In the genomic region with DNA sequence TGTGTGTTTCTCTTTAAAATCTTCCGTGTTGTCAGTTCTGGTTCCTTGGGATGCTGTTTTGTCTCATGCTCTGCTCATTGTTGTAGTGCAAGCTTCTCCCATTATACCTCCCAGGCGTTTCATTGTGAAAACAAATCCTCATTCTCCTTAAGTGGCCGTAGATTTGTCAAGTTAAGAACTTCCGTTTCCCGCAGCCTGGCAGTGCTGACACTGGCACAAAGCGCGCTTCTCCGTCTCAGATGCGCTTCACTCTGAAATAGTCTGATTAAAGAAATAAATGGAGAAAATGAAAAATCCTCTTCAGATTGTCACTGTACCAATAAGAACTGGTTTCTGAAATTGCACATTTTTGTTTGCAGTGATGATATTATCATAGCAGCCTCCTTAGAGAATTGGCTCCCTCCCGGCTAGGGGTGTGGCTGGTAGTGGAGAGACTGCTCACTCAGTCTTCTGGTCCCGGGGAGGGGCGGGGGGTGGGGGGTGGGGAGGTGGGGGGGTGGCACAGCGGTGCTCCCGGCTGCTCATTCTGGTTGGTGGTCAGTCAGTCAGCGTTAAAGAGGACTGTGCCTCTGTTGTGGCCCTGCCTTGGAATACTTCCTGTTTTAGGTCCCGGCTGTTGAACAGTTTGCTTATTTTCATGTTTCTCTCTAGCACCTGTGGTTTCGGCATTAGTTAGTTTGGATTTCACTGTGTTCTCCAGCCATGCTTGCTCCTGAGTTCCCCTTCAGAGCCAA, we compare ENCODE assay signal across 13 mouse cellular contexts. TPM values are rescaled to one million over a fixed set of nuclear protein-coding genes. Genes with fewer than 3 reads are reported as not detected.
DNase-seq lines count a peak whose midpoint lies in the region; ATAC-seq and TF ChIP-seq lines count a peak whose summit lies in the region.
"Had no signal": no experiment of that assay in that cellular context is flagged by ENCODE, and none has a peak within 500 bp of the region (broad histone marks: within the 10 kb centered on the region; RNA-seq: fewer than 3 reads in every experiment).

No protein-coding gene starts in this region.

- peaks cover 52% of the 10 kb centered on the region for H3K36me3 ChIP-seq in limb, embryonic 13.5 days
- peaks cover 62% of the 10 kb centered on the region for H3K36me3 ChIP-seq in limb, embryonic 10.5 days
- peaks cover 24% of the 10 kb centered on the region for H3K36me3 ChIP-seq in hindbrain, embryonic 12.5 days
- H3K36me3 ChIP-seq in midbrain, postnatal 0 days (ENCODE audit: insufficient read depth, low read length) = peaks cover 6% of the 10 kb centered on the region; the same call in 1 of the 2 replicates

- no peak overlapping the region for H3K4me3 ChIP-seq in limb, embryonic 13.5 days
- no peak overlapping the region for H3K4me3 ChIP-seq in limb, embryonic 10.5 days
- H3K4me3 ChIP-seq in brown adipose tissue, adult 24 weeks (ENCODE audit: insufficient read depth, low read depth, low read length) = no peak overlapping the region
- H3K4me3 ChIP-seq in hindbrain, embryonic 12.5 days = no peak overlapping the region
- H3K4me3 ChIP-seq in midbrain, postnatal 0 days (ENCODE audit: low read depth, low read length) = peak overlapping the region; percentile 1; the same call in 1 of the 2 replicates

- H3K27me3 ChIP-seq in limb, embryonic 13.5 days = no peaks in the 10 kb centered on the region
- no peaks in the 10 kb centered on the region for H3K27me3 ChIP-seq in limb, embryonic 10.5 days (ENCODE audit: low read depth, poor library complexity, severe bottlenecking)
- no peaks in the 10 kb centered on the region for H3K27me3 ChIP-seq in hindbrain, embryonic 12.5 days
- H3K27me3 ChIP-seq in midbrain, postnatal 0 days (ENCODE audit: insufficient read depth, low read length) = no peaks in the 10 kb centered on the region

- no peak for TF ChIP-seq CTCF in midbrain, postnatal 0 days (IDR thresholded peaks at IDR 0.05)

- no peaks in the 10 kb centered on the region for H3K4me1 ChIP-seq in limb, embryonic 13.5 days
- no peaks in the 10 kb centered on the region for H3K4me1 ChIP-seq in limb, embryonic 10.5 days
- H3K4me1 ChIP-seq in brown adipose tissue, adult 24 weeks (ENCODE audit: control insufficient read depth, insufficient read depth, insufficient read length, low read length) = no peaks in the 10 kb centered on the region
- H3K4me1 ChIP-seq in hindbrain, embryonic 12.5 days = peaks cover 14% of the 10 kb centered on the region
- H3K4me1 ChIP-seq in midbrain, postnatal 0 days (ENCODE audit: insufficient read depth, low read length) = no peaks in the 10 kb centered on the region; the same call in 1 of the 2 replicates

- H3K9me3 ChIP-seq in limb, embryonic 13.5 days = no peaks in the 10 kb centered on the region
- H3K9me3 ChIP-seq in limb, embryonic 10.5 days (replicated peaks) = no peaks in the 10 kb centered on the region
- no peaks in the 10 kb centered on the region for H3K9me3 ChIP-seq in hindbrain, embryonic 12.5 days (replicated peaks)
- H3K9me3 ChIP-seq in midbrain, postnatal 0 days (ENCODE audit: low read length) = no peaks in the 10 kb centered on the region

- 0 out of 2 replicates have a peak overlapping the region, but pooled peaks have one; percentile 28 for H3K27ac ChIP-seq in limb, embryonic 13.5 days
- H3K27ac ChIP-seq in limb, embryonic 10.5 days = no peak overlapping the region
- H3K27ac ChIP-seq in brown adipose tissue, adult 24 weeks (replicated peaks; ENCODE audit: low read depth, low read length) = 0 out of 2 replicates have a peak overlapping the region, but pooled peaks have one; percentile 40
- H3K27ac ChIP-seq in hindbrain, embryonic 12.5 days = 0 out of 2 replicates have a peak overlapping the region, but pooled peaks have one; percentile 17
- H3K27ac ChIP-seq in midbrain, postnatal 0 days (ENCODE audit: low read depth, low read length) = no peak overlapping the region

- WGBS in limb, embryonic 13.5 days = 74% methylated on average over 17 of the region's 17 CpGs
- 86% methylated on average over 17 of the region's 17 CpGs for WGBS in limb, embryonic 10.5 days
- 56% methylated on average over 16 of the region's 17 CpGs for WGBS in hindbrain, embryonic 12.5 days
- 21% methylated on average over 17 of the region's 17 CpGs for WGBS in midbrain, postnatal 0 days

- no peak overlapping the region for H3K4me2 ChIP-seq in limb, embryonic 13.5 days (replicated peaks)
- H3K4me2 ChIP-seq in hindbrain, embryonic 12.5 days (replicated peaks) = peak overlapping the region; percentile 13; the same call in 1 of the 2 replicates
- H3K4me2 ChIP-seq in midbrain, postnatal 0 days (ENCODE audit: low read depth, low read length, poor library complexity, severe bottlenecking) = peak overlapping the region; percentile 23

- DNase-seq in limb, embryonic 10.5 days (ENCODE audit: low spot score) = no peak
- DNase-seq in midbrain, postnatal 0 days (ENCODE audit: low spot score) = peak; percentile 41
- DNase-seq in right cerebral cortex, postnatal 4 days = no peak
- no peak for DNase-seq in B cell, adult 2 months
- DNase-seq: cerebellum, postnatal 14 days; gastrocnemius, postnatal 36 days; kidney, postnatal 14 days; thymus, postnatal 4 days had no signal

- H3K9ac ChIP-seq in limb, embryonic 13.5 days = no peak overlapping the region
- H3K9ac ChIP-seq in hindbrain, embryonic 12.5 days = no peak overlapping the region
- H3K9ac ChIP-seq in midbrain, postnatal 0 days (replicated peaks; ENCODE audit: low read length, poor library complexity, severe bottlenecking) = 0 out of 2 replicates have a peak overlapping the region, but pooled peaks have one; percentile 8

- no peak for ATAC-seq in limb, embryonic 13.5 days (ENCODE audit: low FRiP score, low read depth)
- no peak for ATAC-seq in hindbrain, embryonic 12.5 days (ENCODE audit: low FRiP score)
- ATAC-seq in midbrain, postnatal 0 days (ENCODE audit: low FRiP score) = no peak

RNA-seq across cellular contexts. Expression of a gene that starts 39.9 kb away (rescaled TPM):
- polyA plus RNA-seq in limb, embryonic 13.5 days (2015; fragmentation: Nextera tagmentation; extraction: Ambion mirVana) = 7.1 and 8.8 TPM in 2 replicates
- polyA plus RNA-seq in limb, embryonic 10.5 days (2016; fragmentation: Nextera tagmentation; extraction: Ambion mirVana) = not detected in 2 replicates
- 3.1 and 4.3 TPM in 2 replicates for polyA plus RNA-seq in brown adipose tissue, adult 24 weeks (2012; ENCODE audit: insufficient read depth, insufficient read length, missing spikeins)
- polyA plus RNA-seq in hindbrain, embryonic 12.5 days (2016; fragmentation: Nextera tagmentation; extraction: Ambion mirVana) = 0.50 and 1.9 TPM in 2 replicates
- 0.94 and 1.8 TPM in 2 replicates for total RNA-seq in midbrain, postnatal 0 days (2014; rRNA removed)
- 1.1 and 1.2 TPM in 2 replicates for polyA plus RNA-seq in midbrain, postnatal 0 days (2015; fragmentation: Nextera tagmentation; extraction: Ambion mirVana)
- total RNA-seq: hematopoietic stem cell, adult 5-6 weeks; megakaryocyte-erythroid progenitor cell, adult 5-6 weeks had no signal

Comparison
In these comparisons a context has a peak if more than half of its experiments do, and no peak if none do; other contexts are left out.
1. H3K27ac ChIP-seq: peak in limb, embryonic 13.5 days (single experiment), brown adipose tissue, adult 24 weeks (single experiment) and hindbrain, embryonic 12.5 days (single experiment); none in limb, embryonic 10.5 days (single experiment) and midbrain, postnatal 0 days (single experiment).